Mouse (Mus musculus) intestine, embryonic 15.5 days (tissue): Measurements from ENCODE around the gene Crcp. TPM values are rescaled to one million over a fixed set of nuclear protein-coding genes. Genes with fewer than 3 reads are reported as not detected.

Source experiments
- ATAC-seq: fragments of 200-750 bp; cut with Nextera tagmentation; 2 replicates; pipeline ENCODE4 v1.8.0; 2017; ENCODE audit warnings: moderate TSS enrichment, moderate library complexity
- H3K27ac ChIP-seq: fragments of 300-500 bp; sonication (generic); 2 replicates; pipeline ENCODE4 v1.5.1; 2015; ENCODE audit warnings: mild to moderate bottlenecking, inconsistent platforms
- H3K27me3 ChIP-seq: fragments of 300-500 bp; sonication (generic); replicated peaks from 2 replicates; pipeline ENCODE4 v1.6.1; 2015; ENCODE audit warnings: inconsistent platforms
- H3K36me3 ChIP-seq: fragments of 300-500 bp; sonication (generic); 2 replicates; pipeline ENCODE4 v1.6.1; 2015; ENCODE audit warnings: inconsistent platforms
- H3K4me1 ChIP-seq: fragments of 300-500 bp; sonication (generic); replicated peaks from 2 replicates; pipeline ENCODE4 v1.6.1; 2015; ENCODE audit warnings: inconsistent platforms
- H3K4me2 ChIP-seq: fragments of 300-500 bp; sonication (generic); replicated peaks from 2 replicates; pipeline ENCODE4 v1.6.1; 2015; ENCODE audit warnings: mild to moderate bottlenecking, inconsistent platforms
- H3K4me3 ChIP-seq: fragments of 300-500 bp; sonication (generic); replicated peaks from 2 replicates; pipeline ENCODE4 v1.5.1; 2015; ENCODE audit warnings: inconsistent platforms
- H3K9ac ChIP-seq: fragments of 300-500 bp; sonication (generic); 2 replicates; pipeline ENCODE4 v1.6.1; 2015; ENCODE audit warnings: inconsistent platforms
- H3K9me3 ChIP-seq: fragments of 300-500 bp; sonication (generic); 2 replicates; pipeline ENCODE4 v1.6.1; 2016; ENCODE audit warnings: inconsistent platforms
- WGBS: fragments of 180-500 bp; shearing (Covaris S2); methylation state at CpG from one replicate; pipeline ENCODE4 v1.1.7; 2015; 5-methylcytosine and 5-hydroxymethylcytosine counted together
- polyA plus RNA-seq: library from polyadenylated mRNA; unstranded; fragments of >200 nt; fragmentation: Nextera tagmentation; extraction: Ambion mirVana; gene quantifications from 2 replicates; pipeline ENCODE4 v1.2.1, GENCODE M21; 2015

The Crcp gene
- polyA plus RNA-seq, 1 experiment from 2014 or later = 34.1 TPM

GRCm38 (mm10) chr5:130003229-130003628 is 25.9 kb upstream of the Crcp start:
- Histone ChIP-seq H3K4me1 (peaks cover 6% of the 10 kb centered on the region; the same call in 1 of the 2 replicates), H3K36me3 (no peaks in the 10 kb centered on the region), H3K4me2 (peak overlapping the region; percentile 78), H3K9ac (peak overlapping the region; percentile 71; the same call in 1 of the 2 replicates), H3K27ac (peak overlapping the region; percentile 88), H3K27me3 (no peaks in the 10 kb centered on the region), H3K4me3 (peak overlapping the region; percentile 62), H3K9me3 (no peaks in the 10 kb centered on the region)
- WGBS = 34% methylated on average over 7 of the region's 7 CpGs
- peak; percentile 8 for ATAC-seq

- Histone ChIP-seq H3K4me1 (peaks cover 6% of the 10 kb centered on the region; the same call in 1 of the 2 replicates), H3K27me3 (no peaks in the 10 kb centered on the region), H3K36me3 (peaks cover 12% of the 10 kb centered on the region), H3K4me3 (no peak overlapping the region), H3K4me2 (no peak overlapping the region), H3K9ac (no peak overlapping the region), H3K27ac (no peak overlapping the region), H3K9me3 (no peaks in the 10 kb centered on the region)
- no peak for ATAC-seq
- 92% methylated on average over 1 of the region's 1 CpGs for WGBS
Observed at GRCm38 (mm10) chr5:130007344-130007743, 21.7 kb upstream of the Crcp start.

DNA sequence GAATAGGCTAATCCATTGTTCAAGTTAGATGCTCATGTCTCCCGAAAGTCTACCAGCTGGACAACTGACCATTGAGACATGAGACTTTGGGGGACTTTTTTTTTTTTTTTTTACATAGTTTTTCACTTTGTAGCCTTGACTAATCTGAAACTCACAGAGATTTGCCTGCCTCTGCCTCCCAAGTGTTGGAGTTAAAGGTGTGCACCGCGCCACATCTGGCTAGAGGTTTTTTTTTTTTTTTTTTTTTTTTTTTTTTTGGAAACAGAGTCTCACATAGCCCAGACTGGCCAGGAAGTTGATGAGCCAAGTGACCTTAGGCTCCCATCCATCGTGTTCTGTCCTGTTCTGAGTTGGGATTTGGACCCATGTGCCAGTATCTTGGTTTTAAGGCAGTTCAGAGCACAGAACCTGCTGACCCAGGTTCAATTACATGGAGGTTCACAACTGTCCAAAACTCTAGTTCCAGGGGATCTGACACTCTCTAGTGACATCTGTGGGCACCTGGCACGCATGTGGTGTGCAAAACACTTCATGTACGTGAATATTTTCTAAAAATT is 21.0 kb upstream of the Crcp start:
- no peak for ATAC-seq
- 79% methylated on average over 6 of the region's 6 CpGs for WGBS

GRCm38 (mm10) chr5:130009784-130010183 is 19.3 kb upstream of the Crcp start:
- H3K4me3 ChIP-seq = no peak overlapping the region
- no peak overlapping the region for H3K4me2 ChIP-seq
- H3K9ac ChIP-seq = no peak overlapping the region
- 91% methylated on average over 4 of the region's 4 CpGs for WGBS
- no peaks in the 10 kb centered on the region for H3K27me3 ChIP-seq
- ATAC-seq = no peak
- no peaks in the 10 kb centered on the region for H3K9me3 ChIP-seq
- H3K36me3 ChIP-seq = peaks cover 12% of the 10 kb centered on the region
- H3K4me1 ChIP-seq = no peaks in the 10 kb centered on the region
- no peak overlapping the region for H3K27ac ChIP-seq

More for the DNA sequence above, 21.0 kb upstream of the Crcp start:
- Histone ChIP-seq H3K9ac (no peak overlapping the region), H3K27me3 (no peaks in the 10 kb centered on the region), H3K4me2 (no peak overlapping the region), H3K4me1 (peaks cover 4% of the 10 kb centered on the region; the same call in 1 of the 2 replicates), H3K4me3 (no peak overlapping the region), H3K36me3 (peaks cover 12% of the 10 kb centered on the region), H3K27ac (no peak overlapping the region), H3K9me3 (no peaks in the 10 kb centered on the region)

GRCm38 (mm10) chr5:130010961-130011360 is 18.1 kb upstream of the Crcp start:
- Histone ChIP-seq H3K36me3 (peaks cover 18% of the 10 kb centered on the region), H3K4me3 (no peak overlapping the region), H3K4me2 (no peak overlapping the region), H3K4me1 (no peaks in the 10 kb centered on the region), H3K27me3 (no peaks in the 10 kb centered on the region), H3K9ac (no peak overlapping the region), H3K27ac (no peak overlapping the region), H3K9me3 (no peaks in the 10 kb centered on the region)
- 96% methylated on average over 5 of the region's 5 CpGs for WGBS
- ATAC-seq = no peak

GRCm38 (mm10) chr5:130015104-130015503 is 14.0 kb upstream of the Crcp start:
- Histone ChIP-seq H3K4me2 (no peak overlapping the region), H3K4me1 (no peaks in the 10 kb centered on the region), H3K27ac (no peak overlapping the region), H3K27me3 (no peaks in the 10 kb centered on the region), H3K9me3 (no peaks in the 10 kb centered on the region), H3K9ac (no peak overlapping the region), H3K4me3 (no peak overlapping the region), H3K36me3 (peaks cover 18% of the 10 kb centered on the region)
- 99% methylated on average over 3 of the region's 3 CpGs for WGBS
- ATAC-seq = no peak

GRCm38 (mm10) chr5:130019461-130019860 is 9.6 kb upstream of the Crcp start:
- H3K36me3 ChIP-seq = 0 out of 2 replicates have a peak, but pooled peaks cover 6% of the 10 kb centered on the region
- H3K9me3 ChIP-seq = no peaks in the 10 kb centered on the region
- no peak overlapping the region for H3K9ac ChIP-seq
- H3K27ac ChIP-seq = no peak overlapping the region
- H3K27me3 ChIP-seq = no peaks in the 10 kb centered on the region
- no peak overlapping the region for H3K4me3 ChIP-seq
- no peak overlapping the region for H3K4me2 ChIP-seq
- peaks cover 14% of the 10 kb centered on the region; the same call in 1 of the 2 replicates for H3K4me1 ChIP-seq
- WGBS = 53% methylated on average over 8 of the region's 8 CpGs
- no peak for ATAC-seq

DNA sequence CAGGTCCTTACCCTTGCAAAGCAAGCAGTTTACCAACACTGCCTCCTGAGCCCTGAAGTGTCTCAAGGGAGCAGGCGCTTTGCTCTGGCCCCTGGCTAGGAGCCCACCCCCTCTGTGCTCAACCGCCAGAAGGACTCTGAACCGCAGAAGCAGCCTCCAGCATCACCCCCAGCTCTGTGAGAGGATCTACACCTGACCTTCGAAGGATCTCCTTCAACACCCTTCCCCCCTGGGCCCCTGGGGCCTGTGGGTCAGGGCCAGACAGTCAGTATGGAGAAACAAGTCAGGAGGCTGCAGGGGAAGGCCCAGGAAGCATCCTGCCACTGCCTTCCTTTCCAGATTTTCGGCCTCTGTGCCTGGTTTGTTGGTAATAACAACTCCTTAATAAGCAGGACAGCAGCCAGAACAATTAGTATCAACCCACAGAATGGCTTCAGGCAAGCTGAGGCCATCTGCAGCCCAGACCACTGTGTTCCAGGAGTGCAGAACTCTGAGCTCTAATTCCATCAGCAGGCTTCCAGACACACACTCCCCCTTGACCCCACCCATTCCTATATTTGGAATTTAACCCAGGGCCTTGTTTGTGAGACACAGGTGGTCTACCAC is 7.6 kb upstream of the Crcp start:
- H3K9me3 ChIP-seq = no peaks in the 10 kb centered on the region
- 56% methylated on average over 5 of the region's 5 CpGs for WGBS
- H3K27me3 ChIP-seq = no peaks in the 10 kb centered on the region
- no peak overlapping the region for H3K4me3 ChIP-seq
- ATAC-seq = no peak
- H3K4me1 ChIP-seq = peaks cover 16% of the 10 kb centered on the region; the same call in 1 of the 2 replicates
- 0 out of 2 replicates have a peak overlapping the region, but pooled peaks have one; percentile 3 for H3K9ac ChIP-seq
- no peak overlapping the region for H3K27ac ChIP-seq
- H3K4me2 ChIP-seq = no peak overlapping the region
- no peaks in the 10 kb centered on the region for H3K36me3 ChIP-seq

DNA sequence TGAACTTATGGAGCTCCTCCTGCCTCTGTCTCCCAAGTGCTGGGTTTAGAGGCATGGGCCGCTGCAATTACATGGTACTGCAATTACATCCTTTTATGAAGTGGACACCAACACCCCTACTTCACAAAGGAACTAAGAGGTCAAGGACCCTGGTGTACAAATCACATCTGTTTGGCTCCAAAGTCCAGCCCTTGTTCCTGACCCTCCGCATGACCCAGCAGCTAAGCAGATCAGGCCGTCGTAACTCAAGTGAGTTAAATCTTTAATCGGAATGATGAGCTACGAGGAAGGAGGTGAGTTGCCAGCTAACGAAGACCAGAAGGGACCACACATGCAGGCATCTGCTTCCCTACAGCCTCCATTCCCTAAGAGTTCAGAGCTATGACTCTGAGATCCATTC is 6.7 kb upstream of the Crcp start:
- 56% methylated on average over 7 of the region's 7 CpGs for WGBS
- Histone ChIP-seq H3K9me3 (no peaks in the 10 kb centered on the region), H3K4me1 (peaks cover 16% of the 10 kb centered on the region; the same call in 1 of the 2 replicates), H3K27me3 (no peaks in the 10 kb centered on the region), H3K27ac (no peak overlapping the region), H3K36me3 (no peaks in the 10 kb centered on the region), H3K4me3 (no peak overlapping the region), H3K9ac (no peak overlapping the region), H3K4me2 (no peak overlapping the region)
- ATAC-seq = no peak

GRCm38 (mm10) chr5:130023067-130023766 is 5.9 kb upstream of the Crcp start:
- Histone ChIP-seq H3K4me1 (peaks cover 16% of the 10 kb centered on the region; the same call in 1 of the 2 replicates), H3K4me3 (peak overlapping the region; percentile 61), H3K9ac (no peak overlapping the region), H3K4me2 (peak overlapping the region; percentile 93), H3K9me3 (no peaks in the 10 kb centered on the region), H3K27ac (no peak overlapping the region), H3K36me3 (no peaks in the 10 kb centered on the region), H3K27me3 (no peaks in the 10 kb centered on the region)
- 38% methylated on average over 12 of the region's 12 CpGs for WGBS
- no peak for ATAC-seq

GRCm38 (mm10) chr5:130023767-130024539 is 5.1 kb upstream of the Crcp start:
- Histone ChIP-seq H3K27ac (peak overlapping the region; percentile 80), H3K36me3 (no peaks in the 10 kb centered on the region), H3K4me3 (peak overlapping the region; percentile 61), H3K9ac (peak overlapping the region; percentile 63), H3K4me1 (peaks cover 16% of the 10 kb centered on the region; the same call in 1 of the 2 replicates), H3K9me3 (no peaks in the 10 kb centered on the region), H3K27me3 (no peaks in the 10 kb centered on the region), H3K4me2 (peak overlapping the region; percentile 93)
- ATAC-seq = peak; percentile 96
- WGBS = under 1% methylated on average over 32 of the region's 32 CpGs

GRCm38 (mm10) chr5:130027134-130027533 is 2.0 kb upstream of the Crcp start:
- Histone ChIP-seq H3K4me2 (no peak overlapping the region), H3K36me3 (no peaks in the 10 kb centered on the region), H3K9ac (no peak overlapping the region), H3K4me1 (peaks cover 15% of the 10 kb centered on the region), H3K27ac (no peak overlapping the region), H3K9me3 (no peaks in the 10 kb centered on the region), H3K4me3 (no peak overlapping the region), H3K27me3 (no peaks in the 10 kb centered on the region)
- ATAC-seq = no peak
- 71% methylated on average over 5 of the region's 5 CpGs for WGBS
